Mouse (Mus musculus): ENCODE measurements around the gene Rfk.

Gene Rfk

GRCm38 (mm10) chr19:17385022-17385421 is 8.8 kb upstream of the Rfk start:
- DNase-seq (ENCODE audit: low spot score): no peak

- DNase-seq (ENCODE audit: low spot score): no peak
Measured at GRCm38 (mm10) chr19:17385426-17385825, 8.4 kb upstream of the Rfk start.

- no peak for DNase-seq (ENCODE audit: low spot score)
Measured at GRCm38 (mm10) chr19:17386424-17386823, 7.4 kb upstream of the Rfk start.

- DNase-seq (ENCODE audit: low spot score): no peak
Measured at GRCm38 (mm10) chr19:17388404-17388803, 5.4 kb upstream of the Rfk start.

GRCm38 (mm10) chr19:17392866-17393265 is 977 bp upstream of the Rfk start:
- no peak for DNase-seq (ENCODE audit: low spot score)

GRCm38 (mm10) chr19:17396802-17397201 is 3.0 kb downstream of the Rfk start:
- DNase-seq (ENCODE audit: low spot score): no peak

GRCm38 (mm10) chr19:17397922-17398321 is 4.1 kb downstream of the Rfk start:
- no peak for DNase-seq (ENCODE audit: low spot score)

- no peak for DNase-seq (ENCODE audit: low spot score)
Measured at GRCm38 (mm10) chr19:17399965-17400364, 6.1 kb downstream of the Rfk start.

- DNase-seq (ENCODE audit: low spot score): no peak
Measured at GRCm38 (mm10) chr19:17400571-17400970, 6.7 kb downstream of the Rfk start.

GRCm38 (mm10) chr19:17403175-17403574 is 9.3 kb downstream of the Rfk start:
- DNase-seq (ENCODE audit: low spot score): no peak

- DNase-seq (ENCODE audit: low spot score): no peak
Measured at GRCm38 (mm10) chr19:17406823-17407222, 13.0 kb downstream of the Rfk start.

- DNase-seq (ENCODE audit: low spot score): no peak
Measured at GRCm38 (mm10) chr19:17408591-17408990, 14.7 kb downstream of the Rfk start.

GRCm38 (mm10) chr19:17409351-17409750 is 15.5 kb downstream of the Rfk start:
- DNase-seq (ENCODE audit: low spot score): no peak

- DNase-seq (ENCODE audit: low spot score): no peak
Measured at GRCm38 (mm10) chr19:17410465-17411065, 16.7 kb downstream of the Rfk start.

GRCm38 (mm10) chr19:17412915-17413459 is 19.1 kb downstream of the Rfk start:
- no peak for DNase-seq (ENCODE audit: low spot score)

GRCm38 (mm10) chr19:17417855-17418254 is 24.0 kb downstream of the Rfk start:
- no peak for DNase-seq (ENCODE audit: low spot score)

GRCm38 (mm10) chr19:17423306-17423705 is 29.5 kb downstream of the Rfk start:
- DNase-seq (ENCODE audit: low spot score): no peak

- DNase-seq (ENCODE audit: low spot score): no peak
Measured at GRCm38 (mm10) chr19:17427824-17428560, 34.1 kb downstream of the Rfk start.

- DNase-seq (ENCODE audit: low spot score): no peak
Measured at GRCm38 (mm10) chr19:17428561-17428914, 34.7 kb downstream of the Rfk start.

- no peak for DNase-seq (ENCODE audit: low spot score)
Measured at GRCm38 (mm10) chr19:17436651-17437050, 42.8 kb downstream of the Rfk start.

GRCm38 (mm10) chr19:17439476-17440189 is 45.8 kb downstream of the Rfk start:
- no peak for DNase-seq (ENCODE audit: low spot score)

GRCm38 (mm10) chr19:17443581-17443980 is 49.7 kb downstream of the Rfk start:
- no peak for DNase-seq (ENCODE audit: low spot score)

Data from spleen, adult 12 weeks (tissue).